Mouse (Mus musculus): ENCODE data around the gene Pygo2. TPM values are rescaled to one million over a fixed set of nuclear protein-coding genes. Genes with fewer than 3 reads are reported as not detected.
A peak's percentile ranks its signal among the peaks of the same experiment; 100 is the strongest.

Pygo2 gene
- 10 to 100 TPM; 10.8 to 13.6 TPM for total RNA-seq (2021)
- long read RNA-seq, experiment 1, transcript Pygo2-201 (3 exons, 3,198 nt): major isoform, 6 of 15 reads
- long read RNA-seq, experiment 1, partial matches to known transcripts: 9 of 15 reads
- long read RNA-seq, experiment 1, other reads (novel, unspliced or antisense): 0 of 15 reads
- long read RNA-seq, experiment 2, transcript Pygo2-201 (3 exons, 3,198 nt): major isoform, 11 of 17 reads
- long read RNA-seq, experiment 2, partial matches to known transcripts: 0 of 17 reads
- long read RNA-seq, experiment 2, other reads (novel, unspliced or antisense): 6 of 17 reads

DNA sequence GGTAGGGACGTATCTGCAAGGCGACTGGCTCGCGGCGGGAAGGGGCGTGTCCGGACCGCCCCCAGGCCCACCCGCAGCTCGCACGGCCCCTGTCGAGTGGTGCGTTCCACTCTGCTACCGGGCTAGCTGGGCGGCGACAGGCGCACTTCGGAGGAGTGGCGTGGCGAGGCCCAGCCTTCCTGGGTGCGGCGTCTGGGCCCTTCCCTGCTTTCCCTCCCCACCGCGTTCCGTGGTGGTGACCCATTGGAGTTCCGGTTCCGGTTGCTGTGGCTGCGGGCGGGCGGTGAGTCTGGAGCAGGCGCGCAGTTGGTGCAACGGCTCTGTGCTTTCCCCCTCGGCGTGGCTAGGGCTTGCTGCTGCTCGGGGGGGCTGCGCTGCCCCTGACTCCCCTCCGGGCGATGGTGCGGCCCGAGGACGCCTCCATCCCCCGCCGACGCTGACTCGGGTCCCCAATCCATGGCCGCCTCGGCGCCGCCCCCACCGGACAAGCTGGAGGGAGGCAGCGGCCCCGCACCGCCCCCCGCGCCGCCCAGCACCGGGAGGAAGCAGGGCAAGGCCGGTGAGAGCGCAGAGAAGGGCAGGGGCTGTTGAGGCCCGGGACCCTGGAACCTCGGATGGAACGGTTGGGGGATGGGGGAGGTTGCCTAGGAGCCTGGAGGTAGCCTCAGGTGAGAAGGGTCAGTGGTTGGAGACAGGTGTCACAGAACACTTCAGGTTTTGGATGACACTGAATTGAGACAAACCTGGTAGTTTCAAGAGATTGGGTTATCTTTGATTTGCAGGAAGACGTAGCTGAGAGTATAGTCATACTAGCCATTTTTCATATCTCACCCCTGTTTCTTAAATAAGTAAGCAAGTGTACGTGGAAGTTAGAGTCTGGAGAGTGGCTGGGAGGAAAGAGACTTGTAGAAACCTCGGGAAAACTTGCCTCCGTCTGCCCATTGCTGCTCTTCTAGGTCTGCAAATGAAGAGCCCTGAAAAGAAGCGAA lies at the start of gene Pygo2:
Pygo2 (plus strand) TSS at position 44 of the 989 bp plus-strand sequence.
- intact Hi-C loops (cut with DNase I; ENCODE audit: low total_unique reads): no loop called here
- peak; percentile 97 for DNase-seq

GRCm38 (mm10) chr3:89380291-89380690 lies 49.7 kb upstream of the Pygo2 start:
- no peak for DNase-seq
- intact Hi-C loops (cut with DNase I; ENCODE audit: low total_unique reads): no loop called here

DNA sequence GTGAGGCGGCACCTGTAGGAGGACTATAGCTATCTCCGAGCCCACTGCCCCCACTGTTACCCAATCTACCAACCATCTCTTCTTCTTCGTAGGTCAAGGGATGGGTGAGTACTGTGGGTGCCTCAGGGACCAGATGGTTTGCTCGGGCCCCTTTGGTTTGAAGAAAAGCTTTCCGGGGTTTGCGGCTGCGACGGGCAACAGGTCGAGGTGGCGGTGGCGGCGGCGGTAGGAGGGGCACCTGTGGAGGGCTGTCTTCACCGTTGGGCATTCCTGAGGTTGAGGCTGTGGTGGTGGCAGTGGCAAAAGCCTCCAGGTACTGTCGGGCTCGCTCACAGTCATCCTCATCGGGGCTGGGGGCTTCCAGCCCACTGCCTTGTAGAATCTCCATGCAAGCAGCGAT lies 49.3 kb upstream of the Pygo2 start:
- DNase-seq: no peak
- intact Hi-C loops (cut with DNase I; ENCODE audit: low total_unique reads): no loop called here

GRCm38 (mm10) chr3:89381233-89381632 lies 48.8 kb upstream of the Pygo2 start:
- intact Hi-C loops (cut with DNase I; ENCODE audit: low total_unique reads): no loop called here
- no peak for DNase-seq

GRCm38 (mm10) chr3:89382033-89382882 lies 47.8 kb upstream of the Pygo2 start:
- intact Hi-C loops (cut with DNase I; ENCODE audit: low total_unique reads): no loop called here

DNA sequence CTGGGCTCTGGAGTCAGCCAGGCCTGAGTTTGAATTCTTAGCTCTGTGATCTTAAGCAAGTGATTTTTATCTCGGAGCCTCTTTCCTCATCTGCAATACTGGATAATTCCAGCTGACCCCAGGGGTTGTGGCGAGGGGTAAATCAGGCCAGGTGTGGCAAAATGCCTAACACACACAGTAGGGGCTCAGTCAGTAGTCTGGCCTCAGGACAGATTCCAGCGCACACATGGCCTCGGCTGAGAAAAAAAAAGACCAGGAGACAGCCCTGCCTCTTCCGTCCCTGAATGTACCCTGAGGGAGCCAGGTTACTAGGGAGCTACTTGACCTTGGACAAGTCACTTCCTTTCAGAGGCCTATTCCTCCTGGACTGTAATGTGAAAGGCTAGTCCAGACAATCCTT lies 47.1 kb upstream of the Pygo2 start:
- intact Hi-C loops (cut with DNase I; ENCODE audit: low total_unique reads): no loop called here
- no peak for DNase-seq

More at GRCm38 (mm10) chr3:89382033-89382882, 47.8 kb upstream of the Pygo2 start:
- no peak for DNase-seq

- intact Hi-C loops (cut with DNase I; ENCODE audit: low total_unique reads): no loop called here
- no peak for DNase-seq
These were observed 46.3 kb upstream of the Pygo2 start for GRCm38 (mm10) chr3:89383651-89384255.

DNA sequence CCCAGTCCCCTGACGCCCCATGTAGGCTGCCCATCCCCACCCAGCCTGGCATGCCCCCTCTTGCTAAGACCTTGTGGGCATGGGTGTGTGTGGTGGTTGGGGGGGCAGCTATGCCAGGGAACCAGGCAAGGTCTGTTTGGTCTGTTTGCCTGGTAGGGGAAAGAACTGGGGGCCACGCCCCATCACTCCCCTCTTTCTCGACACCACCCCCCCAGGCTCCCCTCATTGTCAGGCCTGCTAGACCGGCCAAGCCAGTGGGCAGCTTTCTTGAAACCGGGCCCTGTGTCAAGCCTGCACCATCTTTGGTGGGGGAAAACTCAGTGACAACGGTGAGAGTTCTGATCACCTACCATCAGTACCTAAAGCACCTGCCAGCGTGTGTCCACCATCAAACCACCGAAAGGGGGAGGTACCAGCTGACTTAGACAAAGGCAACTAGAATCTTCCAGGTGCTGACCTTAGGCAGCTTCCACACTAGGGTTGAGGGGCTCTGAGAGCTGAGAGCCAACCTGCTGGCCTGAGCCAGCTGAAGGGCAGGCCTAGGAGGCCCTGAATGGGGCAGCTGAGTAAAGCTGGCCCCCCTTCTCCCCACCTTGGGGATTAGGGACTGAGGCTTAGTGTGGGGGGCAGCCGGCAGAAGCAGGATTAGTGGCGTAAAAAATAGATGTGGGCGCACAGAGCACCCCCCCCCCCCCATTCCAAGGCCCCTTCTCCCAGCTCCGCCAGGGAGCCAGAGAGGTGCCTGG lies 45.5 kb upstream of the Pygo2 start:
- intact Hi-C loops (cut with DNase I; ENCODE audit: low total_unique reads): no loop called here
- no peak for DNase-seq

DNA sequence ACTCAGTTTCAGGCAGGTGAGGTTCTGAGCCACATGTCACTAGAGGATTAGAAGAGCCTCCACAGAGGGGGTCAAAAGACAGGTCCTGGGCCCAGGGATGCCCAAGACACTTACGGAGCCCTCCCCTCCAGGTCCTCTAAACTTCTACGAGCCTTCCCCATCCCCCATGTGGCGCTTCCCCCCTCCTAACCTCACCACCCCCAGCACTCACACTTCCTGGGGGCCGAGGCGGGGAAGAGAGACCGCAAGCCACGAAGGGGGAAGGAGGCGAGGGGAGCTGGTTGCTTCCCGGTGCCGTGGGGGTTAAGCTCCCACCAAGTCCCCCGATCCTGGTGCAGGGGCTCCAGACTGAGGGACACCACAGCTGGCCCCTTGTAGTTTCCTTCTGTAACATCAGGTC lies 44.6 kb upstream of the Pygo2 start:
- intact Hi-C loops (cut with DNase I; ENCODE audit: low total_unique reads): no loop called here
- DNase-seq: no peak

DNA sequence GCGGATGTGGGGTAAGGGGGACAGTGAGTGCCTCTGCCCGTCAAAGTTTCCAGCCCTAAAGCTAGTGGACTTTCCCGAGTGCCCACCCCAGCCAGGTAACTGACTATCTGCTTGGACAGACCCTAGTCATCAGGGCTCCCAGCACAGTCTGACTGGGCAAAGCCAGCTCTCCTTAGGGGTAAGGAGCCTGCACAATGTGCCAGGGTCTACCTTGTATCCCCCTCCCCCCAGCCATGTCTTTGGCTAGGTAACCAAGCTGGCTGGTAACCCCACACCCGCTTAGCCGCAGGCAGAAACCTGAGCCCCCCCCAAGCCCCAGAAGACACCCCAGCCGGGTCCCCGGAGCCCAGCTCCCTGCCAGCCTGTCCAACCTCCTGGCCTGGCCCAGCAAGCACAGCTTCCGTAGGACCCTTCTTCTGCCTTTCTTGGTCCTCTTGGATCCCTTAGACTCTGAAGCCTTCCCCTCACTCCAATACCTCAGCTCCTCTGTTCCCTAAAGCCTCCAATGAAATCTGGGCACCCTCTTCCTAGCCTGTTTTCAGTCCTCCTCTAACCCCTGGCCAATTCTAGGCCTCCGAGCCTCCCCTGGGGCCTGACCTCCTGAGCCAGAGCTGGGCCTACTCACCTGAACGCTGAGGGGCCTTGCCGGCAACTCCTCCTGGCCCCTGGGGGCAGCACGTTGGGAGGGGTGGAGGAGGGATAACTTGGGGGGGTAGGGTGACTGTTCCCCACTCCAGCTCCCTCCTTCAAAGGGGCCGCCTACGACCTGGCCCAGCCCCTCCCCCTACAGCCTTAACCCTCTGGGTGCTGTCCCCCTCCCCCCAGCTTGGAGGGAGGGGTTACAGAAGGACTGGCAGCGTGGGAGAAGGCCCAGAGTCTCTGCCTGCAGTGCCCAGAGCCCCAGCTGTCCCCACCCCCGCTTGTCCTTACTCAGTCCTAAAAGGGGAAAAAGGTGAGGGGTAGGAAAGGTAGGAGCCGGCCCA lies 43.3 kb upstream of the Pygo2 start:
- intact Hi-C loops (cut with DNase I; ENCODE audit: low total_unique reads): no loop called here
- peak; percentile 47 for DNase-seq

DNA sequence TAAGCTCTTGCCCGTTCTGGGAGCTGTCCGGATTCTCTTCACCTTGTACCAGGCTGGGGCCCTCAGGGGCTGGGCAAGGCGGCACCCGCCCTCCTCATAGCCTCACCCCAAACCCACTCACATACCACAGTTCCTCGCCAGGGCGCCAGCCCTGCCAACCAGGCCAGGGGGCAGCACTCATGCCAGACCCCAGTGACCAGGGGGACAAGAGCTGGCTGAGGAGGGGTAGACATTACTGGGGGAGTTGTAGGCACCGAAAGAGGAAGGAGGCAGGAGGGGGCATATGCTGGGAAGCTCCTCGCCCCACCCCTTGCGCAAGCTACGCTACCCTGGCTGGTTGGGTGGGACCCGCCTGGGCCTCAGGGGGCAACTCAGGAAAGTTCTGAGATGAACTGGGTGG lies 42.4 kb upstream of the Pygo2 start:
- DNase-seq: no peak
- intact Hi-C loops (cut with DNase I; ENCODE audit: low total_unique reads): no loop called here

DNA sequence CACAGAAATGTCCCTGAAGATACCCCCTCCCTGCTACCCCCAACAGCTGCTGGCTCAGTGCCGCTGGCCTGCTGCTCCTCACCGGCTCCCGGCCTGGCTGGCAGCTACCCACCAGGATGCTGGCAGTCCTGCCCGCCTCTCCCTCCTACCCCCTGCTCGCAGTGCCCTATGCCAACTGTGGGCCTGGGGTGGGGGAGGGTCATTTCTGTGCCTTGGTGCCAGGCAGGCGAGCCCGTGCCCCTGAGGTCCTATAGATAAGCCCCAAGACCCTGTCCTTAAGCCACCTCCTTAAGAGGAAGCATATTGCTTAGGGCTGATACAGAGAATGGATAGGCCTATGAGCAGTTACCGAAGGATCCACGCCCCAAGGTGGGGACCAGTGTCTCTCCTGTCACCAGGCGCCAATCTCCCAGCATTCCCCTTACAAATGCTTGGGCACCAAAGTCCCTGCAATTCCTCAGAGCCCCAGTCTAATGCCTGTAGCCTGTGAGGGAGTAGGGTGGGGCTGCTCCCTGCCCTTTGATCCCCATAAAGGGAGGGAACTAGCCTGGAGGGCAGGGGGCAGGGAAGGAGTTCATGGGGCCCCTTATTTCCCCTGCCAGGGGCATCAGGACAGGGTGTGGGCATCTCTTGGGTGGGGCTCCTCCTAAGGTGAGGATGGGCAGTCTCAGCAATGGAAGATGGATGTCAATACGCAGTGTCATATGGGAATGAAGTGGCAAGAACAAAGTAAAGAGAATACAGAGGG lies 41.7 kb upstream of the Pygo2 start:
- intact Hi-C loops (cut with DNase I; ENCODE audit: low total_unique reads): no loop called here
- DNase-seq: peak; percentile 80

DNA sequence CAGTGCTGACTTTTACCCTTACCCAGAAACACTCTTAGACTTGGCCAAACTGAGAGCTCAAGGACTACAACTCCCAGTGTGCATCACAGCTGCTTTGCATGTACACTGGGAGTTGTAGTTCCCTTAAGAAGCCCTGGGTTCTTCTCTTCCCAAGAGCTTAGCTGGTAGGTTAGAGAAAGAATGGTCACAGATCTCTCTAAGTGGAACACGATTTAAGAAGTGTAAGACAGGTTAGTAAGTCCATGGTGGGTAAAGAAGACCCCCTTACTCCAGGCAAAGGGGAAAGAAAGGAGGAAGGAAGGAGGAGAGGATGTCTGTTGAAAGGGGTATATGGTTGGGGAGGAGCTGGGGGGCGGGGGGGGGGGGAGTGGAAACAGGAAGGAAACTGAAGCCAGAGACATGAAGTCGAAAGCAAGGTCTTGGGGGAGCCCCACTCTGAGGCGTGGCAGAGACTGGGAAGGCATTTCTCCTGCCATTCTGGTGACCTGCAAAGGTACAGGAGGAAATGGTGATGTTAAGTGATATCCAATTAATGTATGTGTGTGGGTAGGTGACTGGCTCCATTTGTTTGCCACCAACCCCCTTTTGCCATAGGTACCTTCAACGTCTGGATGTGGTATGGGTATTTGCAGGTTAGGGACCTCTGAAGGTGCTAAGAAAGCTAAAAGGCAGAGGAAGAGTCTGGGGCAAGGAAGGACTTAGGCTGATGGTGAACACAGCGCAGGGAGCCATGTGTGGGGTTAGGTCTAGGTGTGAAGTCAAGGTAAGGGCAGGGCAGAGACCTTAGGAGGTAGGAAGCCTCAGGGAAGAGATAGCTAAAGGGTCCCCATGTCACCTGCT lies 40.9 kb upstream of the Pygo2 start:
- DNase-seq: no peak

DNA sequence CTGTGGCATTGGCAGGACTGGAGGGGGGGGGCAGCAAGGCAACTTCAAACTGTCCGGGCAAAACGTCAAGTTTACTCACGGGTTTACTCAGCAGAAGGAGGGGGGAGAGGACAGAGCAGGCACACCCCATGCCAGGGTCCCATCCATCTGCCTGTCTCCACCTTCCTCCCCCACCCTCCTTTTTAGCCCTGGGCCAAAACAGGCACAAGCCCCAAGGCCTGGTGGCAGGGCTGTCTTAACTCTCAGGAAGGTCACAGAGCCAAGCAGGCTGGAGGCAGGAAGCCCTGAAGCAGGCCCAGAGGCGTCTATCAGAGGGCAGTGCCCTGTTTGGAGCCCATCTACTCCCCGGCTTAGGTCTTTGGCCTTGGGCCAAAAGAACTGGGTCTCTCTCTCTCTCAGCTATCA lies 39.9 kb upstream of the Pygo2 start:
- peak; percentile 46 for DNase-seq
- intact Hi-C loops (cut with DNase I; ENCODE audit: low total_unique reads): no loop called here

More for the DNA sequence above, 40.9 kb upstream of the Pygo2 start:
- intact Hi-C loops (cut with DNase I; ENCODE audit: low total_unique reads): no loop called here

- intact Hi-C loops (cut with DNase I; ENCODE audit: low total_unique reads): no loop called here
- DNase-seq: no peak
These were observed 39.0 kb upstream of the Pygo2 start for GRCm38 (mm10) chr3:89390699-89391662.

Data from gastrocnemius, postnatal 14 days (tissue).